Mouse (Mus musculus) MEL (cell line): ENCODE data around the gene Inpp5d. TPM values are rescaled to one million over a fixed set of nuclear protein-coding genes. Genes with fewer than 3 reads are reported as not detected.

ENCODE experiments used
- DNase-seq: peaks from one replicate; pipeline ENCODE4 v3.0.0; 2011; ENCODE audit warnings: low read depth, low spot score
- H3K27ac ChIP-seq: 2 replicates; pipeline ENCODE4 v1.5.1; 2012; ENCODE audit warnings: low read depth, mild to moderate bottlenecking, control low read depth, low read length, moderate library complexity; ENCODE audit not compliant: control insufficient read depth
- H3K27me3 ChIP-seq, 2 experiments: fragments of 150-350 bp in 1 of 2; sonication (generic) in 1 of 2; 2 replicates each; pipeline ENCODE4 v1.6.1; 2012; ENCODE audit warnings: low read length in 2 of 2, mild to moderate bottlenecking in 2 of 2, improper control_type of control experiment in 1 of 2, moderate library complexity in 1 of 2; ENCODE audit not compliant: insufficient read depth in 2 of 2, control insufficient read depth in 1 of 2
- H3K36me3 ChIP-seq, 2 experiments: 2 replicates each; pipeline ENCODE4 v1.6.1; 2012 to 2014; ENCODE audit warnings: low read length in 2 of 2, improper control_type of control experiment in 1 of 2, inconsistent platforms in 1 of 2, mild to moderate bottlenecking in 1 of 2; ENCODE audit not compliant: insufficient read depth in 2 of 2, control insufficient read depth in 1 of 2
- H3K4me1 ChIP-seq, 2 experiments: fragments of 150-350 bp in 1 of 2; sonication (generic) in 1 of 2; 2 replicates each; pipeline ENCODE4 v1.6.1; 2012; ENCODE audit warnings: low read length in 2 of 2, improper control_type of control experiment in 1 of 2, mild to moderate bottlenecking in 1 of 2; ENCODE audit not compliant: insufficient read depth in 2 of 2, control insufficient read depth in 1 of 2
- H3K4me3 ChIP-seq, 2 experiments: fragments of 150-350 bp in 1 of 2; sonication (generic) in 1 of 2; 2 replicates each; pipeline ENCODE4 v1.5.1; 2012; ENCODE audit warnings: low read depth in 2 of 2, low read length in 2 of 2, mild to moderate bottlenecking in 2 of 2, moderate library complexity in 2 of 2, control low read depth in 1 of 2, improper control_type of control experiment in 1 of 2; ENCODE audit not compliant: control insufficient read depth in 1 of 2, insufficient read depth in 1 of 2
- H3K79me2 ChIP-seq: 2 replicates; pipeline ENCODE4 v1.6.1; 2012; ENCODE audit warnings: mild to moderate bottlenecking, low read length, moderate library complexity; ENCODE audit not compliant: control insufficient read depth, poor library complexity, insufficient read depth
- H3K9ac ChIP-seq: 2 replicates; pipeline ENCODE4 v1.6.1; 2012; ENCODE audit warnings: low read depth, mild to moderate bottlenecking, control low read depth, low read length, moderate library complexity; ENCODE audit not compliant: control insufficient read depth, poor library complexity, severe bottlenecking
- H3K9me3 ChIP-seq: fragments of 150-350 bp; sonication (generic); replicated peaks from 2 replicates; pipeline ENCODE4 v1.6.1; 2012; ENCODE audit warnings: mild to moderate bottlenecking, low read length, improper control_type of control experiment, moderate library complexity; ENCODE audit not compliant: insufficient read depth
- BHLHE40 ChIP-seq: IDR thresholded peaks from 2 replicates; pipeline ENCODE4 v1.6.1; 2012; ENCODE audit warnings: low read depth, mild to moderate bottlenecking, inconsistent platforms, low read length, improper control_type of control experiment, borderline replicate concordance
- CHD1 ChIP-seq: IDR thresholded peaks from 2 replicates; pipeline ENCODE4 v1.6.1; 2012; ENCODE audit warnings: low read depth, mild to moderate bottlenecking, inconsistent platforms, low read length, improper control_type of control experiment
- EP300 ChIP-seq, 2 experiments: IDR thresholded peaks; 2 replicates each; pipeline ENCODE4 v1.6.1; 2011; ENCODE audit warnings: improper control_type of control experiment in 2 of 2, low read length in 2 of 2, low read depth in 1 of 2, mild to moderate bottlenecking in 1 of 2
- ETS1 ChIP-seq: IDR thresholded peaks from 2 replicates; pipeline ENCODE4 v1.6.1; 2012; ENCODE audit warnings: low read depth, mild to moderate bottlenecking, inconsistent platforms, low read length, improper control_type of control experiment, moderate library complexity
- GABPA ChIP-seq: IDR thresholded peaks from 2 replicates; pipeline ENCODE4 v1.6.1; 2012; ENCODE audit warnings: low read depth, mild to moderate bottlenecking, inconsistent platforms, low read length, improper control_type of control experiment, moderate library complexity
- GATA1 ChIP-seq: IDR thresholded peaks from 2 replicates; pipeline ENCODE4 v1.6.1; 2011; ENCODE audit warnings: low read depth, low read length, improper control_type of control experiment
- HCFC1 ChIP-seq: IDR thresholded peaks from 2 replicates; pipeline ENCODE4 v1.6.1; 2012; ENCODE audit warnings: low read depth, mild to moderate bottlenecking, inconsistent platforms, low read length, improper control_type of control experiment, moderate library complexity
- KAT2A ChIP-seq: conservative IDR thresholded peaks from 2 replicates; pipeline ENCODE4 v1.6.1; 2012; ENCODE audit warnings: low read depth, low read length, improper control_type of control experiment, inconsistent platforms
- MAFK ChIP-seq: IDR thresholded peaks from 2 replicates; pipeline ENCODE4 v1.6.1; 2011; ENCODE audit warnings: low read depth, mild to moderate bottlenecking, low read length, improper control_type of control experiment, borderline replicate concordance
- MXI1 ChIP-seq: IDR thresholded peaks from 2 replicates; pipeline ENCODE4 v1.6.1; 2011; ENCODE audit warnings: mild to moderate bottlenecking, low read depth, low read length, improper control_type of control experiment
- MYB ChIP-seq: IDR thresholded peaks from 2 replicates; pipeline ENCODE4 v1.6.1; 2011; ENCODE audit warnings: mild to moderate bottlenecking, low read depth, low read length, improper control_type of control experiment
- NELFE ChIP-seq: IDR thresholded peaks from 2 replicates; pipeline ENCODE4 v1.6.1; 2011; ENCODE audit warnings: low read depth, low read length, improper control_type of control experiment
- NRF1 ChIP-seq: IDR thresholded peaks from 2 replicates; pipeline ENCODE4 v1.6.1; 2014; ENCODE audit warnings: low read depth, mild to moderate bottlenecking, inconsistent platforms, low read length, improper control_type of control experiment, moderate library complexity; ENCODE audit not compliant: poor library complexity, insufficient read depth, severe bottlenecking
- POLR2A ChIP-seq, 2 experiments: IDR thresholded peaks; 2 replicates each; pipeline ENCODE4 v1.6.1; 2011 to 2012; ENCODE audit warnings: low read length in 2 of 2, mild to moderate bottlenecking in 2 of 2, control low read depth in 1 of 2, improper control_type of control experiment in 1 of 2, low read depth in 1 of 2, moderate library complexity in 1 of 2; ENCODE audit not compliant: control insufficient read depth in 1 of 2, insufficient read depth in 1 of 2, poor library complexity in 1 of 2
- POLR2AphosphoS2 ChIP-seq: IDR thresholded peaks from 2 replicates; pipeline ENCODE4 v1.6.1; 2011; ENCODE audit warnings: low read length, improper control_type of control experiment
- POLR2AphosphoS5 ChIP-seq: IDR thresholded peaks from 2 replicates; pipeline ENCODE4 v1.6.1; 2012; ENCODE audit warnings: low read depth, borderline replicate concordance, mild to moderate bottlenecking, inconsistent platforms, low read length, moderate library complexity, mixed read lengths
- SIN3A ChIP-seq: IDR thresholded peaks from 2 replicates; pipeline ENCODE4 v1.6.1; 2012; ENCODE audit warnings: low read length, improper control_type of control experiment, inconsistent platforms
- TAL1 ChIP-seq: IDR thresholded peaks from 2 replicates; pipeline ENCODE4 v1.6.1; 2012; ENCODE audit warnings: mild to moderate bottlenecking, inconsistent platforms, low read length, moderate library complexity, mixed read lengths
- TBP ChIP-seq: IDR thresholded peaks from 2 replicates; pipeline ENCODE4 v1.8.0; 2011; ENCODE audit warnings: low read depth, low read length, improper control_type of control experiment
- TCF12 ChIP-seq: IDR thresholded peaks from 2 replicates; pipeline ENCODE4 v1.6.1; 2014; ENCODE audit warnings: low read depth, mild to moderate bottlenecking, inconsistent platforms, low read length, improper control_type of control experiment, moderate library complexity
- polyA plus RNA-seq, 2 experiments: library from polyadenylated mRNA; stranded (reverse) in 1 of 2; unstranded in 1 of 2; fragments of >175 nt in 1 of 2; fragments of >200 nt in 1 of 2; gene quantifications; 2 replicates each; pipeline versions ENCODE4 v1.2.1 to v1.2.4; 2012; ENCODE audit warnings: low replicate concordance in 2 of 2, low read depth in 1 of 2; ENCODE audit not compliant: insufficient read length in 2 of 2, insufficient read depth in 1 of 2, missing spikeins in 1 of 2
- total RNA-seq: library from RNA; depleted of rRNA; stranded (reverse); fragments of 300-350 nt; gene quantifications from 2 replicates; pipeline ENCODE4 v1.2.3, GENCODE M21; 2012

Gene Inpp5d
- total and polyA plus RNA-seq, 3 experiments: 69.4 to 71.3 TPM; not detected in 1

DNA sequence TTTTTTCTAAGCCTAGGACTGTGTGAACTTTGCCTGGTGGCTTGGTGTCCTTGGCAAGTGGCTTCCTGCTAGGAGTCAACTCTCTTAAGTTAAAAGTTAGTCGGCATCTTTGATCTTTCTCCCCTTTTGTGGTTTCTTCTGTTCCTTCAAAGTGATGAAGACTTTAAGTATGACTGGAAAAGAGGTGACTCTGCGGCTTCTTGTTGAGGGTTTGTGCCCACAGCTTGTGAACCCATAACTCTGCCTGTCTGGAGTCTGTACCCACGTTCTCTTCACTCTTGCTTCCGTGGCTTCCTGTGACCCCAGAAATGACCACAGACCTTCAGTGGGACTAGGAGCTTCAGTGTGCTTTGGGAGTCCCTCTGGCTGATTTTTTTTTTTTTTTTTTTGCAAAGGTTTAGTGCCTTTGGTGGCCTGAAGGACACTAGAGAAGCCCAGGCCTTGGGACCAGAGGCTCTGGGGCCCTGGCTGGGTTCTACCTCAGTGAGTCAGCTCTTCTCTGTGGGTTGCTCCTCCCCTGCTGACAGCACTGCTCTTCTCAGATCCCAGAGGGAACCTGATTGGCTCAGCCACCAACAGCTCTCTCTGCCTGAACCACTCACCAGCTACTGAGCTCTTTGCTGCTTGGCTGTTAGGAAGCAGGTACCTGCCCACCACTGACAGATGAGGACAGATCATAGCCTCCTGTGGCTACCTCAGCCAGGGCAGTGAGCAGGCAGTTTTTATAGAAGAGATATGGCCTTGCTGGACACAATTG is 17.2 kb downstream of the Inpp5d start:
- peaks cover 20% of the 10 kb centered on the region for H3K79me2 ChIP-seq
- DNase-seq: peak; percentile 94
- peak overlapping the region; percentile 71 for H3K27ac ChIP-seq
- no peak overlapping the region for H3K4me3 ChIP-seq
- peaks cover 21 to 28% of the 10 kb centered on the region in 2 experiments for H3K4me1 ChIP-seq
- peaks cover 11 to 29% of the 10 kb centered on the region in 2 experiments for H3K36me3 ChIP-seq
- TF ChIP-seq NRF1: no peak
- no peak for TF ChIP-seq TAL1
- 0 out of 2 replicates have a peak, but pooled peaks have one; percentile 7 for TF ChIP-seq MYB
- TF ChIP-seq GABPA: 0 out of 2 replicates have a peak, but pooled peaks have one; percentile 71
- no peak for TF ChIP-seq TCF12
- 0 out of 2 replicates have a peak, but pooled peaks have one; percentile 4 for TF ChIP-seq SIN3A
- no peak for TF ChIP-seq POLR2AphosphoS2
- 0 out of 4 replicates have a peak, but pooled peaks of 1 of the 2 experiments have one; percentile 14 for TF ChIP-seq EP300 (IDR thresholded peaks at IDR 0.05; ENCODE audit: low read depth in 1 of 2, low read length in 2 of 2)
- 0 out of 2 replicates have a peak, but pooled peaks have one; percentile 23 for TF ChIP-seq HCFC1
- TF ChIP-seq KAT2A: no peak
- TF ChIP-seq MAFK: peak; percentile 64; the same call in 1 of the 2 replicates
- TF ChIP-seq MXI1: no peak
- peak; percentile 41; the same call in 1 of the 2 replicates for TF ChIP-seq TBP
- TF ChIP-seq NELFE: 0 out of 2 replicates have a peak, but pooled peaks have one; percentile 34
- peak in 1 of 2 experiments; percentile 71; a peak in 2 of 4 replicates for TF ChIP-seq POLR2A (IDR thresholded peaks at IDR 0.05; ENCODE audit: control insufficient read depth in 1 of 2, insufficient read depth in 1 of 2, low read depth in 1 of 2, low read length in 2 of 2, poor library complexity in 1 of 2)
- TF ChIP-seq CHD1: no peak
- H3K9ac ChIP-seq: peak overlapping the region; percentile 50
- H3K9me3 ChIP-seq: no peaks in the 10 kb centered on the region
- no peaks in the 10 kb centered on the region for H3K27me3 ChIP-seq

DNA sequence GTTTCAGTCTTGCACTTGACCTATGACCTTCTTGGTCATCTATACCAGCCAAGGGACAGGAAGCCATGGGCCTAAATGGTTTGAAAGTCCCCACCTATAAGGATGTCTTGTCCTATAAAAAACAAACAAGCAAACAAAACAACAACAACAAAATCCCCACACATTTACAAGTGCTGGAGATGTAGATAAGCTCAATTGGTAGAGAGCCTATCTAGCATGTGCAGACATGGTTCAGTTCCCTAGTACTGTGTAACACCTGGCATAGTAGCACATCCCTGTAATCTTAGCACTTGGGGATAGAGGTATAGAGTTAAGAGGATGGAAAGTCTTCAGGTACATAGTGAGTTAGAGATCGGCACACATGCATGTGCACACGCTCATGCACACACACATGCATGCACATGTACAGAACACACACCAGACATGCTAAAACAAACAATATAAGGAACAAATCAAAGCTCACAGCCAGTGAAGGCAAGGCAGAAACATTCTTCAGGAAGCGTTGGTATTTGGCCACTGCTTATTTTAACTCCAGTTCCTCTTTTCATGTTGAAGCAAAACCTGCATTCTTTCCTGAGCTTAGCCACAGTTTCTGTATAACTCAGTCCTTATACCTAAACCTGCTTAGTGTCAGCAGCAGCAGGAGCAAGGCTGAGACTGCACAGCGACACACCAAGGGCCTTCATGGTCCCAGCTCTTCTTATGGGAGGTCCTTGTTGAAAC is 17.9 kb downstream of the Inpp5d start:
- peak; percentile 58 for DNase-seq

More for the DNA sequence above, 17.9 kb downstream of the Inpp5d start:
- no peaks in the 10 kb centered on the region for H3K9me3 ChIP-seq
- peaks cover 15% of the 10 kb centered on the region for H3K79me2 ChIP-seq
- H3K4me3 ChIP-seq: no peak overlapping the region
- peaks cover 14 to 21% of the 10 kb centered on the region in 2 experiments for H3K4me1 ChIP-seq
- peak in 1 of 2 experiments; percentile 7; a peak in 1 of 4 replicates for TF ChIP-seq EP300 (IDR thresholded peaks at IDR 0.05; ENCODE audit: low read depth in 1 of 2, low read length in 2 of 2)
- TF ChIP-seq TAL1: peak; percentile 70
- no peak for TF ChIP-seq MYB
- 0 out of 2 replicates have a peak, but pooled peaks have one; percentile 15 for TF ChIP-seq GATA1
- no peak for TF ChIP-seq POLR2AphosphoS5
- 0 out of 2 replicates have a peak, but pooled peaks have one; percentile 4 for TF ChIP-seq NELFE
- TF ChIP-seq TCF12: peak; percentile 76
- TF ChIP-seq ETS1: peak; percentile 30
- 0 out of 2 replicates have a peak, but pooled peaks have one; percentile 11 for TF ChIP-seq BHLHE40
- TF ChIP-seq, all 39 proteins: peak for 7
- Histone ChIP-seq H3K27me3 (no peaks in the 10 kb centered on the region), H3K27ac (peak overlapping the region; percentile 36), H3K9ac (no peak overlapping the region), H3K36me3 (peaks cover 8 to 21% of the 10 kb centered on the region in 2 experiments)
